Mouse (Mus musculus): ENCODE measurements around the gene Zbtb38. TPM values are rescaled to one million over a fixed set of nuclear protein-coding genes. Genes with fewer than 3 reads are reported as not detected.

The Zbtb38 gene
- polyA plus RNA-seq (2011; ENCODE audit: insufficient read depth, insufficient read length, low read depth, missing spikeins), result 23.8 and 28.1 TPM in 2 replicates

DNA sequence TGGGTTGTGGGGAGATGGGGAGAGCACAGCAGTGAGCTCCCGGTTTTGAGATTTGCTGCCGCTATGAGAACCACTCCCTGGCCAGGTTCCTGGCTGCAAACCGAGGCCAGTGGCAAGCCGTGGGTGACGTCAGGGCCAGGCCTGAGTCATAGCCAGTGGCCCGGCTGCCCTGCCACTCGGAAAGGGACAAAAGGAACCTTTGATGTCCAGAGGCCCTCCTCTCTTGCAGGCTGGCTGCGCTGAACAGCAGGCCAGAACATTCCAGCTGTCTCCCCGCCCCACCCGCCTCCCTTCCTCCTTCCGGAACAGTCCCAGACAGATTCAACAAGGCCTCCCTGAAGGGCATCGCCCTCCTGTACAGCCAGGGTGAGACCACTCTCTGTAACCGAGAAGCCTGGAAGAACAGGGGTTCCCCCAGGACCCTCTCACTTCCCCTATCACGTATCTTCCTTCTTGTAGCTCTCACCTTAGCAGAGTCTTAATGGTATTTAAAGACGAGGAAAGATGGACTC lies at the start of gene Zbtb38:
Gene Zbtb38, minus strand, starts transcription at position 229 of the 512 bp plus-strand sequence.
- Histone ChIP-seq H3K4me3 (ENCODE audit: low read depth, low read length) (peak within 1 kb of the TSS; percentile 13; the same call in 1 of the 2 replicates), H3K9me3 (replicated peaks; ENCODE audit: control insufficient read depth, insufficient read depth, low read length, poor library complexity, severe bottlenecking) (no peaks in the 10 kb centered on the region), H3K9ac (ENCODE audit: low read depth, poor library complexity, severe bottlenecking) (peak within 1 kb of the TSS; percentile 37; the same call in 1 of the 2 replicates), H3K27me3 (ENCODE audit: control insufficient read depth, insufficient read depth, low read length, poor library complexity, severe bottlenecking) (no peaks in the 10 kb centered on the region), H3K4me1 (ENCODE audit: control insufficient read depth, insufficient read depth, low read length) (peaks cover 2% of the 10 kb centered on the region), H3K27ac (ENCODE audit: insufficient read depth, low read length) (no peak within 1 kb of the TSS), H3K36me3 (ENCODE audit: control insufficient read depth, insufficient read depth, low read length, poor library complexity, severe bottlenecking) (no peaks in the 10 kb centered on the region)
- no peak for TF ChIP-seq POLR2A (IDR thresholded peaks at IDR 0.05; ENCODE audit: insufficient read depth, low read length)
- peak; percentile 61; the same call in 1 of the 2 replicates for TF ChIP-seq EP300 (IDR thresholded peaks at IDR 0.05; ENCODE audit: insufficient read depth, low read depth, low read length)
- TF ChIP-seq CTCF (IDR thresholded peaks at IDR 0.05; ENCODE audit: low read depth, low read length), result no peak

DNA sequence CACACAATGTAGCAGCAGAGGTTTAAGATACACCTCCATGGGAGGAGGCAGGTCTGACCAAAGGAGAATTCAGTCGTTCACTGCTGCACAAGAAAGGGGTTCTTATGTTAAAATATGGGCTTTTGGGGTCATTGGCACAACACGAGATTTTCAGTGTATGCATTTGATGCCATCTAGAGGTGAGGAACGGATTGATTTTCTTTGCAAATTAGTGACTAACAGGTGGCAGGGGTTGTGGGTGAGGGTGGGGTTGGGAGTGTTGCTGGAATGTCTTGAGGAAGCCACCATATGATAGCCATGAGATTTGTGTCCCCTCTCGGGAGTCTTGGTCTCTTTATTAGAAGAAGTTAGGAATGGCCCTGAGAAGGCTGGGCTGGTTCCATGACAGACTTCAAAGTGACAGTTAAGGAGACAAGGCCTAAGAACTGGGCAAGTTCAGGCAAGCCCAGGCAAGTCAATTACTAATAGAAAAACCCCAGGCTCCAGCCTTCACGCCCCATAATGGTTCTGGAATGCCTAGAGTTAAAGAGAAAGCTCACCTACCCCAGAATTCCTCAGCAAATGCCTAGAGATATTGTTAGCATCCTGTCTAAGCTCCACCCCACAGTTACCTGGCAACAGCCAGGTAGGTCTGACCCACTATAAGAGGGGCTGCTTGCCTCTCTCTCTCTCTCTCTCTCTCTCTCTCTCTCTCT lies 47.6 kb upstream of the Zbtb38 start:
- H3K9ac ChIP-seq (ENCODE audit: low read depth, poor library complexity, severe bottlenecking), result peak overlapping the region; percentile 87
- peak; percentile 80 for TF ChIP-seq EP300 (IDR thresholded peaks at IDR 0.05; ENCODE audit: insufficient read depth, low read depth, low read length)
- no peak for TF ChIP-seq CTCF (IDR thresholded peaks at IDR 0.05; ENCODE audit: low read depth, low read length)
- TF ChIP-seq POLR2A (IDR thresholded peaks at IDR 0.05; ENCODE audit: insufficient read depth, low read length), result no peak
- H3K9me3 ChIP-seq (replicated peaks; ENCODE audit: control insufficient read depth, insufficient read depth, low read length, poor library complexity, severe bottlenecking), result no peaks in the 10 kb centered on the region
- no peaks in the 10 kb centered on the region for H3K4me1 ChIP-seq (ENCODE audit: control insufficient read depth, insufficient read depth, low read length)
- H3K27me3 ChIP-seq (ENCODE audit: control insufficient read depth, insufficient read depth, low read length, poor library complexity, severe bottlenecking), result no peaks in the 10 kb centered on the region
- H3K27ac ChIP-seq (ENCODE audit: insufficient read depth, low read length), result peak overlapping the region; percentile 97
- H3K4me3 ChIP-seq (ENCODE audit: low read depth, low read length), result peak overlapping the region; percentile 47; the same call in 1 of the 2 replicates
- no peaks in the 10 kb centered on the region for H3K36me3 ChIP-seq (ENCODE audit: control insufficient read depth, insufficient read depth, low read length, poor library complexity, severe bottlenecking)

DNA sequence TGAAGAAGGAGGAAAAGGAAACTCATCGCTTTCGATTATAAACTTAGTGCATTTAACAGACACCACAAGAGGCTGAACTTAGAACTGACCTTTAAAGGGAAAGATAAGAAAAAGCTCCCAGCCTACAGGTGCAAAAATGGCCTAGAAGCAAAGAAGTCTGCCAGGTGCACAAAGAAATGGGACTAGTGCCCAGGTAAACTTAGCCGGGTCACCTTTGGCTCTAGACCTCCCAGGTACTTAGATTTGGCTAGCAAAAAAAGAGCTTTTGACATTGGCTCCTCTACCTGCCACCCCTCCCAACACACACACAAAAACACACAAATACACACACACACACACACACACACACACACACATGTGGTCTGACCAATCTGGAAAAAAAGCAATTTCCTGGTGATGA lies 44.7 kb upstream of the Zbtb38 start:
- Histone ChIP-seq H3K9me3 (replicated peaks; ENCODE audit: control insufficient read depth, insufficient read depth, low read length, poor library complexity, severe bottlenecking) (no peaks in the 10 kb centered on the region), H3K9ac (ENCODE audit: low read depth, poor library complexity, severe bottlenecking) (no peak overlapping the region), H3K4me3 (ENCODE audit: low read depth, low read length) (no peak overlapping the region), H3K27ac (ENCODE audit: insufficient read depth, low read length) (no peak overlapping the region), H3K4me1 (ENCODE audit: control insufficient read depth, insufficient read depth, low read length) (no peaks in the 10 kb centered on the region), H3K27me3 (ENCODE audit: control insufficient read depth, insufficient read depth, low read length, poor library complexity, severe bottlenecking) (no peaks in the 10 kb centered on the region), H3K36me3 (ENCODE audit: control insufficient read depth, insufficient read depth, low read length, poor library complexity, severe bottlenecking) (no peaks in the 10 kb centered on the region)
- TF ChIP-seq EP300 (IDR thresholded peaks at IDR 0.05; ENCODE audit: insufficient read depth, low read depth, low read length) (no peak), POLR2A (IDR thresholded peaks at IDR 0.05; ENCODE audit: insufficient read depth, low read length) (no peak), CTCF (IDR thresholded peaks at IDR 0.05; ENCODE audit: low read depth, low read length) (no peak)

DNA sequence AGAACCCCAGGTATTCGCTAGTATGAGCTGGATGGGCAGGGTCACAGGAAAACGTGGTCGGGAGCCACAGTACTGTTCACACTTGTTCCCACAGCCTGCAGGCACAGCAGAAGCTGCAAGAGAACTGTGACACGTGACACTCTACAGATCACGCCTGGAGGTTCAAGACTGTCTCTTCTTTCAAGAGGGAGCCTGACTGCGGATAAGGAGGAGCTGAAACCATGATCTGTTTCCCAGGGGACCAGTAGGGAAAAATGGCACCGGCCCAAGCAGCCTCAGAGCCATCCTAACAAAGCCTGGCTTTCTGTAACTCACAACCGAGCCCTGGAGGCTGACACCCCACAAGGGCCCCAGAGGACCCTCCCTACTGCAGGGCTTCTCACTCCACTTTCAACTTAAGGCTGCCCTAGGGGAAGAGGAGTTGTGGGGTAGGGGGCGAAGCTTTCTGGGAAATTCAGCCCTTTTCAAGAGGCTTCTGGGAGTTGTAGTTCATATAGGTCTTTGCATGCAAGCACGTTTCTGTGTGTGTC lies 42.8 kb upstream of the Zbtb38 start:
- Histone ChIP-seq H3K4me3 (ENCODE audit: low read depth, low read length) (peak overlapping the region; percentile 11), H3K9me3 (replicated peaks; ENCODE audit: control insufficient read depth, insufficient read depth, low read length, poor library complexity, severe bottlenecking) (no peaks in the 10 kb centered on the region), H3K36me3 (ENCODE audit: control insufficient read depth, insufficient read depth, low read length, poor library complexity, severe bottlenecking) (no peaks in the 10 kb centered on the region), H3K27ac (ENCODE audit: insufficient read depth, low read length) (peak overlapping the region; percentile 18), H3K27me3 (ENCODE audit: control insufficient read depth, insufficient read depth, low read length, poor library complexity, severe bottlenecking) (no peaks in the 10 kb centered on the region), H3K4me1 (ENCODE audit: control insufficient read depth, insufficient read depth, low read length) (no peaks in the 10 kb centered on the region), H3K9ac (ENCODE audit: low read depth, poor library complexity, severe bottlenecking) (peak overlapping the region; percentile 61; the same call in 1 of the 2 replicates)
- no peak for TF ChIP-seq EP300 (IDR thresholded peaks at IDR 0.05; ENCODE audit: insufficient read depth, low read depth, low read length)
- TF ChIP-seq POLR2A (IDR thresholded peaks at IDR 0.05; ENCODE audit: insufficient read depth, low read length), result peak; percentile 51
- TF ChIP-seq CTCF (IDR thresholded peaks at IDR 0.05; ENCODE audit: low read depth, low read length), result no peak

DNA sequence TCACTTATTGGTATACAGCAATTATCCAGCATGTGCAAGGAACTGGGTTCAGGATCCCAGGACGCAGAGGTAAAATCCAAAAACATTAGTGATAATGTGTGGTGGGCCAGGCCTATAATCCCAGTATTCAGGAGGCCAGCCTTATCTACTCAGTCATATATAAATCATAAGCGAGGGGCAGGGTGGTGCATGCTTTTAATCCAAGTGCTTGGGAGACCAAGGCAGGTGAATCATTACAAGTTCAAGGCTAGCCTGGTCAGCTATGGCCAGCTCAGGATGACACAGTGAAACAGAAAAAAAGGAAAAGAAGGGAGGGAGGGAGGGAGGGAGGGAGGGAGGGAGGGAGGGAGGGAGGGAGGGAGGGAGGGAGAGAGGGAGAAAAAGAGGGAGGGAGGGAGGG lies 42.0 kb upstream of the Zbtb38 start:
- no peak for TF ChIP-seq CTCF (IDR thresholded peaks at IDR 0.05; ENCODE audit: low read depth, low read length)
- Histone ChIP-seq H3K9ac (ENCODE audit: low read depth, poor library complexity, severe bottlenecking) (no peak overlapping the region), H3K27me3 (ENCODE audit: control insufficient read depth, insufficient read depth, low read length, poor library complexity, severe bottlenecking) (no peaks in the 10 kb centered on the region), H3K36me3 (ENCODE audit: control insufficient read depth, insufficient read depth, low read length, poor library complexity, severe bottlenecking) (no peaks in the 10 kb centered on the region), H3K9me3 (replicated peaks; ENCODE audit: control insufficient read depth, insufficient read depth, low read length, poor library complexity, severe bottlenecking) (no peaks in the 10 kb centered on the region), H3K4me3 (ENCODE audit: low read depth, low read length) (no peak overlapping the region), H3K4me1 (ENCODE audit: control insufficient read depth, insufficient read depth, low read length) (no peaks in the 10 kb centered on the region), H3K27ac (ENCODE audit: insufficient read depth, low read length) (no peak overlapping the region)

DNA sequence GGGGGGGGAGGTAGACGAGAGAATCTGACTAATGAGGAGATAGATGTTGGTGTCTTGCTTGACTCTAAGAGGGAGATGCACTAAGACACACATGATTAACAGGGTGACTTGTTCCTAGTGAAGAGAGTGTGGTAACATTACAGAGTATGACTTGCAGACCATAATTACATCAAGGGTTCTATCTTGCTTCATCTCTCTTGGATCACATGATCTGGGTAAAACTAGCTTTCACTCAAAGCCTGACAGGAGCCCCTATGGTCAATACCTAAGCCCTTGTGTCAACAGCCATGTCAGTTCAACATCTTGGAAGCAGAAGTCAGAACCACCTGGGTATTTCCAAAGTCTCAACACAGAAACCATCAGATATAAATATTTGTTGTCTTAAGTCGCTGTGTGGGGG lies 39.9 kb upstream of the Zbtb38 start:
- Histone ChIP-seq H3K36me3 (ENCODE audit: control insufficient read depth, insufficient read depth, low read length, poor library complexity, severe bottlenecking) (no peaks in the 10 kb centered on the region), H3K27me3 (ENCODE audit: control insufficient read depth, insufficient read depth, low read length, poor library complexity, severe bottlenecking) (no peaks in the 10 kb centered on the region), H3K9ac (ENCODE audit: low read depth, poor library complexity, severe bottlenecking) (no peak overlapping the region), H3K9me3 (replicated peaks; ENCODE audit: control insufficient read depth, insufficient read depth, low read length, poor library complexity, severe bottlenecking) (no peaks in the 10 kb centered on the region), H3K27ac (ENCODE audit: insufficient read depth, low read length) (no peak overlapping the region), H3K4me3 (ENCODE audit: low read depth, low read length) (no peak overlapping the region), H3K4me1 (ENCODE audit: control insufficient read depth, insufficient read depth, low read length) (no peaks in the 10 kb centered on the region)
- TF ChIP-seq EP300 (IDR thresholded peaks at IDR 0.05; ENCODE audit: insufficient read depth, low read depth, low read length), result no peak
- no peak for TF ChIP-seq POLR2A (IDR thresholded peaks at IDR 0.05; ENCODE audit: insufficient read depth, low read length)
- TF ChIP-seq CTCF (IDR thresholded peaks at IDR 0.05; ENCODE audit: low read depth, low read length), result no peak

Measured in ES-Bruce4 (cell line).